Mouse (Mus musculus) G1E (cell line): ENCODE results near the gene Irgq. TPM values are rescaled to one million over a fixed set of nuclear protein-coding genes. Genes with fewer than 3 reads are reported as not detected.
A peak's percentile ranks its signal among the peaks of the same experiment; 100 is the strongest.

Experiments
- ATAC-seq: 2 replicates; pipeline ENCODE4 v1.8.0; 2016; ENCODE audit warnings: mild to moderate bottlenecking; ENCODE audit not compliant: insufficient number of reproducible peaks, poor library complexity, low FRiP score, severe bottlenecking; ENCODE audit errors: extremely low read depth
- DNase-seq: peaks from one replicate; pipeline ENCODE4 v3.0.0; 2012; ENCODE audit warnings: low spot score
- H3K27me3 ChIP-seq: 2 replicates; pipeline ENCODE4 v1.6.1; 2012; ENCODE audit warnings: mild to moderate bottlenecking, low read length, inconsistent platforms; ENCODE audit not compliant: insufficient read depth
- H3K36me3 ChIP-seq: replicated peaks from 2 replicates; pipeline ENCODE3; 2012; ENCODE audit warnings: mild to moderate bottlenecking, inconsistent platforms
- H3K4me1 ChIP-seq: 2 replicates; pipeline ENCODE4 v1.6.1; 2012; ENCODE audit warnings: low read depth, low read length, inconsistent platforms, mixed read lengths; ENCODE audit not compliant: insufficient read depth
- H3K4me3 ChIP-seq: 2 replicates; pipeline ENCODE4 v1.5.1; 2012; ENCODE audit warnings: low read depth, mild to moderate bottlenecking, inconsistent platforms, low read length, moderate library complexity, mixed read lengths
- H3K9me3 ChIP-seq: replicated peaks from 2 replicates; pipeline ENCODE4 v1.6.1; 2012; ENCODE audit warnings: inconsistent platforms
- CTCF ChIP-seq: IDR thresholded peaks from 2 replicates; pipeline ENCODE4 v1.5.1; 2012; ENCODE audit warnings: low read depth, low read length, inconsistent platforms, mixed read lengths
- GATA1 ChIP-seq: IDR thresholded peaks from 2 replicates; pipeline ENCODE4 v1.6.1; 2012; ENCODE audit warnings: borderline replicate concordance, low read length, inconsistent platforms, mixed read lengths
- GATA2 ChIP-seq: IDR thresholded peaks from 2 replicates; pipeline ENCODE4 v1.6.1; 2012; ENCODE audit warnings: low read depth, low read length, inconsistent platforms, borderline replicate concordance
- POLR2AphosphoS5 ChIP-seq: IDR thresholded peaks from 2 replicates; pipeline ENCODE4 v1.6.1; 2012; ENCODE audit warnings: low read depth, low read length, inconsistent platforms; ENCODE audit not compliant: insufficient replicate concordance
- TAL1 ChIP-seq: conservative IDR thresholded peaks from 2 replicates; pipeline ENCODE4 v1.6.1; 2012; ENCODE audit warnings: low read depth, low read length, inconsistent platforms, mixed read lengths
- polyA plus RNA-seq: library from polyadenylated mRNA; stranded (reverse); fragments of >175 nt; gene quantifications from 2 replicates; pipeline ENCODE4 v1.2.3, GENCODE M21; 2012
- total RNA-seq, 2 experiments: library from RNA; stranded (forward) in 1 of 2; stranded (reverse) in 1 of 2; fragments of 200-1000 nt in 1 of 2; fragments of >200 nt in 1 of 2; fragmentation: Nextera tagmentation in 1 of 2; gene quantifications; 2 replicates each; pipeline ENCODE4 v1.2.3; 2014 to 2017

Gene Irgq
- total and polyA plus RNA-seq, 3 experiments, result 3.6 to 5.5 (median 4.0) TPM

DNA sequence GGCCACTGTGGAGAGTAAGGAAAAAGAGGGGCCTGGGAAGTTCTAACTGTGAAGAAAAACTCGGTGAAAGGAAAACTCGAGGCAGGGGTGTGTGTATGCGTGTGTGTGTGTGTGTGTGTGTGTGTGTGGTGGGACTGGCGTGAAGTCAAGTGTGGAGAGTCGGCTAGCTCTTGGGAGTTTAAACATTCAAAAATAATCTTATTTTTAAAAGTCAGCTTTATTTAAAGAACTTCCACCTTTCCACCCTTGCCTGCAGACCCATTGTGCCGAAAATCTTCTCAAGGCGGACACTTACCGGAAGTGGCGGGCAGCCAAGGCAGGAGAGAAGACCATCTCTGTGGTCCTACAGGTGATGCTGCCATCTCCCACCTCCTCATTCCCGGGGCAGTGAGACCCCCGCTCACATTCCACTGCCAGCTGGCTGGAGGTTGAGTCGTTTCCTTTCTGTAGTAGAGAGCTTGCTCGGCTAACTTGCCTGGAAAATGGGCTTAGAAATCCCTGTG, 17.1 kb downstream of the Irgq start:
- Histone ChIP-seq H3K27me3 (0 out of 2 replicates have a peak, but pooled peaks cover 2% of the 10 kb centered on the region), H3K36me3 (peaks cover 50% of the 10 kb centered on the region), H3K4me1 (peaks cover 36% of the 10 kb centered on the region), H3K9me3 (peaks cover 4% of the 10 kb centered on the region; the same call in 1 of the 2 replicates), H3K4me3 (peak overlapping the region; percentile 87)
- TF ChIP-seq CTCF (no peak), GATA2 (no peak), GATA1 (no peak), POLR2AphosphoS5 (no peak), TAL1 (no peak)
- ATAC-seq, result no peak
- no peak for DNase-seq

GRCm38 (mm10) chr7:24551985-24552759, 21.7 kb downstream of the Irgq start:
- Histone ChIP-seq H3K9me3 (no peaks in the 10 kb centered on the region), H3K36me3 (peaks cover 91% of the 10 kb centered on the region), H3K27me3 (no peaks in the 10 kb centered on the region), H3K4me1 (peaks cover 25% of the 10 kb centered on the region), H3K4me3 (no peak overlapping the region)
- no peak for TF ChIP-seq TAL1
- no peak for TF ChIP-seq GATA2
- TF ChIP-seq POLR2AphosphoS5, result no peak
- no peak for ATAC-seq
- DNase-seq, result no peak

- DNase-seq, result no peak
- Histone ChIP-seq H3K27me3 (no peaks in the 10 kb centered on the region), H3K4me1 (peaks cover 15% of the 10 kb centered on the region; the same call in 1 of the 2 replicates), H3K36me3 (peaks cover 95% of the 10 kb centered on the region), H3K9me3 (no peaks in the 10 kb centered on the region), H3K4me3 (no peak overlapping the region)
- no peak for ATAC-seq
- TF ChIP-seq GATA1 (no peak), TAL1 (no peak), GATA2 (no peak), POLR2AphosphoS5 (no peak), CTCF (no peak)
Measured at GRCm38 (mm10) chr7:24555786-24556185, 25.3 kb downstream of the Irgq start.

- TF ChIP-seq CTCF, result no peak
- TF ChIP-seq GATA1, result no peak
- TF ChIP-seq POLR2AphosphoS5, result no peak
- no peak for TF ChIP-seq GATA2
- TF ChIP-seq TAL1, result no peak
- H3K4me1 ChIP-seq, result peaks cover 10% of the 10 kb centered on the region; the same call in 1 of the 2 replicates
- peaks cover 96% of the 10 kb centered on the region for H3K36me3 ChIP-seq
- no peaks in the 10 kb centered on the region for H3K27me3 ChIP-seq
- ATAC-seq (no peak), DNase-seq (no peak)
- no peak overlapping the region for H3K4me3 ChIP-seq
- no peaks in the 10 kb centered on the region for H3K9me3 ChIP-seq
Measured at GRCm38 (mm10) chr7:24561450-24561849, 31.0 kb downstream of the Irgq start.

- Histone ChIP-seq H3K36me3 (peaks cover 99% of the 10 kb centered on the region), H3K27me3 (no peaks in the 10 kb centered on the region), H3K9me3 (no peaks in the 10 kb centered on the region), H3K4me3 (no peak overlapping the region), H3K4me1 (peaks cover 6% of the 10 kb centered on the region; the same call in 1 of the 2 replicates)
- no peak for ATAC-seq
- TF ChIP-seq GATA2 (no peak), TAL1 (no peak), CTCF (no peak), POLR2AphosphoS5 (no peak), GATA1 (no peak)
- no peak for DNase-seq
Measured at GRCm38 (mm10) chr7:24563191-24563836, 32.8 kb downstream of the Irgq start.

DNA sequence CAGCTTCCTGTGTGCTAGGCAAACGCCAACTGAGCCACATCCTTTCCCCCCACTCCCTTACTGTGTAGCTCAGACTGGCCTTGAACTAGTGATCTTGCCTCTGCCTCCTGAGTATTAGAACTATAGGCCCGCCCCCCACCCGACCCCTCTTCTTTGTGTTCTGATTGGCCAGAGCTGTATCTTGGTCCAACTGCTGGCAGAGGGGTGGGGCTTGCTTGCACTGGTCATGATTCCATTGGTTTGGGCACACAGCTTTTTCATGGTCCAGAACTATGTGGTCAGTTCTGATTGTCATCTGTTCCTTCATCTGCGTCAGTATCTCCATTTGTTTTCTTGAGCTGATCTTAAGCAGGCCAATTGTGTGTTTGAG, 33.3 kb downstream of the Irgq start:
- DNase-seq (no peak), ATAC-seq (no peak)
- Histone ChIP-seq H3K4me1 (peaks cover 6% of the 10 kb centered on the region; the same call in 1 of the 2 replicates), H3K4me3 (no peak overlapping the region), H3K9me3 (no peaks in the 10 kb centered on the region), H3K36me3 (peaks cover 99% of the 10 kb centered on the region), H3K27me3 (no peaks in the 10 kb centered on the region)
- TF ChIP-seq GATA2 (no peak), TAL1 (no peak), POLR2AphosphoS5 (no peak), CTCF (no peak), GATA1 (no peak)
